Mouse (Mus musculus) CH12.LX (cell line): ENCODE results near the gene Rsph10b. TPM values are rescaled to one million over a fixed set of nuclear protein-coding genes. Genes with fewer than 3 reads are reported as not detected.

Experiments
- DNase-seq: peaks from one replicate; pipeline ENCODE4 v3.0.0-alpha.2; 2013; ENCODE audit errors: extremely low read depth
- H3K27ac ChIP-seq: 2 replicates; pipeline ENCODE4 v1.5.1; 2012; ENCODE audit warnings: low read depth, mild to moderate bottlenecking, control low read depth, moderate library complexity; ENCODE audit not compliant: insufficient read depth
- H3K27me3 ChIP-seq: replicated peaks from 2 replicates; pipeline ENCODE3; 2012; ENCODE audit warnings: inconsistent platforms
- H3K36me3 ChIP-seq, 2 experiments: replicated peaks in 1 of 2; 2 replicates each; pipeline versions ENCODE3 to v1.6.1; 2012; ENCODE audit warnings: inconsistent platforms in 1 of 2, low read length in 1 of 2, mild to moderate bottlenecking in 1 of 2, mixed read lengths in 1 of 2, moderate library complexity in 1 of 2; ENCODE audit not compliant: control insufficient read depth in 1 of 2, insufficient read depth in 1 of 2
- H3K4me1 ChIP-seq, 2 experiments: 2 replicates each; pipeline ENCODE4 v1.6.1; 2012; ENCODE audit warnings: inconsistent platforms in 1 of 2, moderate library complexity in 1 of 2; ENCODE audit not compliant: insufficient read depth in 2 of 2, control insufficient read depth in 1 of 2
- H3K4me2 ChIP-seq: 2 replicates; pipeline ENCODE4 v1.6.1; 2012; ENCODE audit warnings: low read depth, mild to moderate bottlenecking, control low read depth; ENCODE audit not compliant: poor library complexity, insufficient read depth, severe bottlenecking
- H3K4me3 ChIP-seq, 3 experiments: fragments of 150-350 bp in 1 of 3; sonication (generic) in 1 of 3; replicated peaks in 1 of 3; 2 replicates each; pipeline versions ENCODE3 to v1.5.1; 2011 to 2012; ENCODE audit warnings: low read depth in 2 of 3, low read length in 2 of 3, mild to moderate bottlenecking in 2 of 3, moderate library complexity in 2 of 3, control low read depth in 1 of 3, improper control_type of control experiment in 1 of 3, inconsistent platforms in 1 of 3, mixed read lengths in 1 of 3; ENCODE audit not compliant: poor library complexity in 1 of 3
- H3K79me2 ChIP-seq: replicated peaks from 2 replicates; pipeline ENCODE4 v1.6.1; 2012; ENCODE audit warnings: mild to moderate bottlenecking, moderate library complexity; ENCODE audit not compliant: control insufficient read depth, poor library complexity, insufficient read depth, severe bottlenecking; ENCODE audit errors: extremely low read depth
- H3K9ac ChIP-seq: 2 replicates; pipeline ENCODE4 v1.6.1; 2012; ENCODE audit warnings: low read depth, mild to moderate bottlenecking, control low read depth, moderate library complexity; ENCODE audit not compliant: insufficient read depth
- H3K9me3 ChIP-seq: replicated peaks from 2 replicates; pipeline ENCODE3; 2012; ENCODE audit warnings: low read length, inconsistent platforms, mixed read lengths
- CHD2 ChIP-seq: IDR thresholded peaks from 2 replicates; pipeline ENCODE4 v1.6.1; 2011; ENCODE audit warnings: low read length, improper control_type of control experiment
- E2F4 ChIP-seq: IDR thresholded peaks from 2 replicates; pipeline ENCODE4 v1.6.1; 2011; ENCODE audit warnings: low read depth, low read length, improper control_type of control experiment; ENCODE audit not compliant: insufficient replicate concordance
- ETS1 ChIP-seq: conservative IDR thresholded peaks from 2 replicates; pipeline ENCODE4 v1.6.1; 2012; ENCODE audit warnings: low read depth, mild to moderate bottlenecking, inconsistent platforms, low read length, improper control_type of control experiment, moderate library complexity
- GABPA ChIP-seq: IDR thresholded peaks from 2 replicates; pipeline ENCODE4 v1.6.1; 2012; ENCODE audit warnings: low read depth, low read length, improper control_type of control experiment, inconsistent platforms; ENCODE audit not compliant: insufficient replicate concordance
- HCFC1 ChIP-seq: IDR thresholded peaks from 2 replicates; pipeline ENCODE4 v1.6.1; 2012; ENCODE audit warnings: low read depth, mild to moderate bottlenecking, inconsistent platforms, low read length, improper control_type of control experiment
- KAT2A ChIP-seq: IDR thresholded peaks from 2 replicates; pipeline ENCODE4 v1.6.1; 2012; ENCODE audit warnings: low read length, improper control_type of control experiment, inconsistent platforms; ENCODE audit not compliant: insufficient replicate concordance
- MAFK ChIP-seq: IDR thresholded peaks from 2 replicates; pipeline ENCODE4 v1.6.1; 2011; ENCODE audit warnings: low read length, improper control_type of control experiment; ENCODE audit not compliant: insufficient replicate concordance
- MAX ChIP-seq: IDR thresholded peaks from 2 replicates; pipeline ENCODE4 v1.6.1; 2011; ENCODE audit warnings: low read length, improper control_type of control experiment
- MEF2A ChIP-seq: IDR thresholded peaks from 2 replicates; pipeline ENCODE4 v1.6.1; 2014; ENCODE audit warnings: low read depth, mild to moderate bottlenecking, inconsistent platforms, low read length, improper control_type of control experiment, borderline replicate concordance
- NELFE ChIP-seq: IDR thresholded peaks from 2 replicates; pipeline ENCODE4 v1.6.1; 2011; ENCODE audit warnings: low read depth, low read length, improper control_type of control experiment
- RAD21 ChIP-seq: IDR thresholded peaks from 2 replicates; pipeline ENCODE4 v1.6.1; 2011; ENCODE audit warnings: low read depth, mild to moderate bottlenecking, low read length, improper control_type of control experiment, moderate library complexity
- SIN3A ChIP-seq: IDR thresholded peaks from 2 replicates; pipeline ENCODE4 v1.6.1; 2012; ENCODE audit warnings: low read length, improper control_type of control experiment, inconsistent platforms
- TBP ChIP-seq: conservative IDR thresholded peaks from 2 replicates; pipeline ENCODE4 v1.6.1; 2011; ENCODE audit warnings: low read depth, low read length, improper control_type of control experiment
- TCF12 ChIP-seq: IDR thresholded peaks from 2 replicates; pipeline ENCODE4 v1.6.1; 2014; ENCODE audit warnings: low read depth, mild to moderate bottlenecking, inconsistent platforms, low read length, improper control_type of control experiment
- UBTF ChIP-seq: IDR thresholded peaks from 2 replicates; pipeline ENCODE4 v1.6.1; 2012; ENCODE audit warnings: low read depth, mild to moderate bottlenecking, inconsistent platforms, low read length, improper control_type of control experiment, moderate library complexity
- USF1 ChIP-seq: IDR thresholded peaks from 2 replicates; pipeline ENCODE4 v1.6.1; 2014; ENCODE audit warnings: low read depth, mild to moderate bottlenecking, inconsistent platforms, low read length, improper control_type of control experiment
- USF2 ChIP-seq: conservative IDR thresholded peaks from 2 replicates; pipeline ENCODE4 v1.6.1; 2011; ENCODE audit warnings: low read depth, low read length, improper control_type of control experiment
- ZMIZ1 ChIP-seq: IDR thresholded peaks from 2 replicates; pipeline ENCODE4 v1.6.1; 2012; ENCODE audit warnings: low read depth, mild to moderate bottlenecking, inconsistent platforms, low read length, improper control_type of control experiment
- dilution Hi-C: fragments of 300-500 bp; cut with MboI; formaldehyde crosslinking; loops from 2 replicates; pipeline ENCODE4 v1.14.3; 2020; ENCODE audit warnings: low sequenced_read_pairs; ENCODE audit not compliant: extremely low pct_unique_long_range_greater_than_20kb, extremely low pct_ligation_motif_present
- in situ Hi-C: fragments of 300-500 bp; cut with MboI; formaldehyde crosslinking; loops from 3 replicates; pipeline ENCODE4 v1.14.3; 2019; ENCODE audit warnings: low sequenced_read_pairs, low pct_ligation_motif_present, low pct_unique_long_range_greater_than_20kb, mixed read lengths
- polyA plus RNA-seq: library from polyadenylated mRNA; unstranded; fragments of >175 nt; gene quantifications from 2 replicates; pipeline ENCODE4 v1.2.1, GENCODE M21; 2012; ENCODE audit warnings: low read depth; ENCODE audit not compliant: insufficient read length
- total RNA-seq, 2 experiments: library from RNA; depleted of rRNA; stranded (reverse); fragments of 300-350 nt in 1 of 2; fragments of >200 nt in 1 of 2; gene quantifications; 2 replicates each; pipeline ENCODE4 v1.2.3; 2012 to 2014

The Rsph10b gene
- total and polyA plus RNA-seq, 3 experiments = 0.28 to 0.31 (median 0.30) TPM

DNA sequence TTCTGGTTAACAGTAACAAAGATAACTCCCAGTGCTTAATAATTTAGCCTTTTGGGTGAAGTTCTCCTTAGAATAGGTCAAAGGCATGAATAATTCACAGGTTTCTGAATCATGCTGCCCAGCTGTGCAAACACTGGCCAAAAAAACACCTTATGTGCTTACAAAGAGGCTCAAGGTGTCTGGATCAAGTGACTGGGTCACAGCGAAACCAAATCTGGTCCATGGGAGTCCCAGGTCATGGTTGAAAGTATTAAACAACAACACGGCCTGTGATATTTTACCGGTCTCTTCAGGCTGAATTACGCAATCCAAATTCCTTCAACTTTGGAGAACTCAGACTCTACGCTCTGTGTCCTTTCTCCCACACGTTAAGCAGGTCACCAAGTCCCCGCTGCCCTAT, 99.7 kb downstream of the Rsph10b start:
- dilution Hi-C loops = no loop called here
- Histone ChIP-seq H3K4me1 (no peaks in the 10 kb centered on the region), H3K79me2 (no peaks in the 10 kb centered on the region), H3K4me2 (no peak overlapping the region), H3K27me3 (no peaks in the 10 kb centered on the region), H3K27ac (no peak overlapping the region), H3K36me3 (no peaks in the 10 kb centered on the region), H3K9me3 (no peaks in the 10 kb centered on the region), H3K4me3 (no peak overlapping the region), H3K9ac (no peak overlapping the region)
- no peak for DNase-seq
- no peak for TF ChIP-seq NELFE
- in situ Hi-C loops = loop anchor here (25.0 kb wide), 1 partner anchor 705 kb away; no protein-coding TSS in a partner anchor

DNA sequence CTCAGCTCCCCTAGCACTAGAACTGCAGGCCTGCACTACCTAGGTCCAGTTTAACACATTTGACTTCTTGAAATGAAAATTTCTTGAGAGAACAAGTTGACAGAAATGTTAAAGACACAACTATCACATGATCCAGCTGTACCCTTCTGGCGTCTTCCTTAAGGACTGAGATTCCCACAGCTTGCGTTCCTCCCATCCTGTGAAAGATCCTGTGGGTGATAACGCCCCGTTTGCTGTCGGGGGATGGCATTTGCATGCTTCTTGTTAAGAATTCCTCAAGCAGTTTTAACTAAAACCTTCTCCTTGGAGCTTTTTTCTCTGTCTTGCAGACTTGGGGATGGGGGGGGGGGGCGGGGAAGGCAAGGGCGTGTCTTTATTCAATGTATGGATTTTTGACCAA, 101.7 kb downstream of the Rsph10b start:
- peaks cover 2% of the 10 kb centered on the region for H3K9me3 ChIP-seq
- no peaks in the 10 kb centered on the region for H3K27me3 ChIP-seq
- no peaks in the 10 kb centered on the region for H3K4me1 ChIP-seq
- no peaks in the 10 kb centered on the region for H3K79me2 ChIP-seq
- in situ Hi-C loops = loop anchor here (25.0 kb wide), 1 partner anchor 703 kb away; no protein-coding TSS in a partner anchor
- no peak overlapping the region for H3K27ac ChIP-seq
- TF ChIP-seq CHD2 (no peak), USF1 (no peak), TCF12 (no peak), ETS1 (no peak), MAFK (no peak), UBTF (no peak), USF2 (no peak), E2F4 (no peak), MAX (no peak), HCFC1 (no peak), RAD21 (no peak), ZMIZ1 (no peak), SIN3A (no peak), KAT2A (no peak), GABPA (no peak), MEF2A (no peak), TBP (no peak)
- no peaks in the 10 kb centered on the region for H3K36me3 ChIP-seq
- no peak overlapping the region for H3K4me3 ChIP-seq
- no peak overlapping the region for H3K4me2 ChIP-seq
- dilution Hi-C loops = no loop called here
- DNase-seq = no peak
- no peak overlapping the region for H3K9ac ChIP-seq

Other genes starting within 250 kb of the Rsph10b start
- 7.1 TPM in 2 replicates for gene Usp42, start 200.8 kb upstream of the Rsph10b start, total RNA-seq (2012; rRNA removed)
- gene Usp42, start 200.8 kb upstream of the Rsph10b start, total RNA-seq (2014; rRNA removed) = 3.2 and 4.3 TPM in 2 replicates
- gene Usp42, start 200.8 kb upstream of the Rsph10b start, polyA plus RNA-seq = 14.6 and 15.2 TPM in 2 replicates
- 13.4 and 15.2 TPM in 2 replicates for gene Eif2ak1, start 115.2 kb upstream of the Rsph10b start, total RNA-seq (2012; rRNA removed)
- gene Eif2ak1, start 115.2 kb upstream of the Rsph10b start, total RNA-seq (2014; rRNA removed) = 11.0 and 11.9 TPM in 2 replicates
- 26.7 and 26.9 TPM in 2 replicates for gene Eif2ak1, start 115.2 kb upstream of the Rsph10b start, polyA plus RNA-seq
- 0.08 and 0.13 TPM in 2 replicates for gene Ankrd61, start 35.4 kb upstream of the Rsph10b start, total RNA-seq (2012; rRNA removed)
- gene Ankrd61, start 35.4 kb upstream of the Rsph10b start, total RNA-seq (2014; rRNA removed) = not detected in 2 replicates
- gene Ankrd61, start 35.4 kb upstream of the Rsph10b start, polyA plus RNA-seq = 0.50 and 0.89 TPM in 2 replicates
- gene Aimp2, start 23.2 kb upstream of the Rsph10b start, total RNA-seq (2012; rRNA removed) = 110 and 131 TPM in 2 replicates
- 98.5 and 111 TPM in 2 replicates for gene Aimp2, start 23.2 kb upstream of the Rsph10b start, total RNA-seq (2014; rRNA removed)
- 144 and 154 TPM in 2 replicates for gene Aimp2, start 23.2 kb upstream of the Rsph10b start, polyA plus RNA-seq
- 22.2 and 25.9 TPM in 2 replicates for gene Pms2, start 23.1 kb upstream of the Rsph10b start, total RNA-seq (2012; rRNA removed)
- 29.6 and 31.8 TPM in 2 replicates for gene Pms2, start 23.1 kb upstream of the Rsph10b start, total RNA-seq (2014; rRNA removed)
- gene Pms2, start 23.1 kb upstream of the Rsph10b start, polyA plus RNA-seq = 25.6 and 29.9 TPM in 2 replicates
- gene Gm42421, start 4.9 kb upstream of the Rsph10b start, total RNA-seq (2012; rRNA removed) = 1.0 TPM in 1 of 2 replicates, not detected in the other
- 0.59 TPM in 1 of 2 replicates, not detected in the other for gene Gm42421, start 4.9 kb upstream of the Rsph10b start, total RNA-seq (2014; rRNA removed)
- 1.3 and 1.4 TPM in 2 replicates for gene Gm42421, start 4.9 kb upstream of the Rsph10b start, polyA plus RNA-seq
- gene Ccz1, start 81.8 kb downstream of the Rsph10b start, total RNA-seq (2012; rRNA removed) = 64.3 and 75.1 TPM in 2 replicates
- gene Ccz1, start 81.8 kb downstream of the Rsph10b start, total RNA-seq (2014; rRNA removed) = 129 and 148 TPM in 2 replicates
- gene Ccz1, start 81.8 kb downstream of the Rsph10b start, polyA plus RNA-seq = 85.8 and 91.0 TPM in 2 replicates
- not detected in 2 replicates for gene Ocm, start 93.6 kb downstream of the Rsph10b start, total RNA-seq (2012; rRNA removed)
- gene Ocm, start 93.6 kb downstream of the Rsph10b start, total RNA-seq (2014; rRNA removed) = not detected in 2 replicates
- gene Ocm, start 93.6 kb downstream of the Rsph10b start, polyA plus RNA-seq = not detected in 2 replicates
- 9.4 and 10.1 TPM in 2 replicates for gene Lmtk2, start 167.4 kb downstream of the Rsph10b start, total RNA-seq (2012; rRNA removed)
- gene Lmtk2, start 167.4 kb downstream of the Rsph10b start, total RNA-seq (2014; rRNA removed) = 5.7 and 5.9 TPM in 2 replicates
- 4.3 and 5.1 TPM in 2 replicates for gene Lmtk2, start 167.4 kb downstream of the Rsph10b start, polyA plus RNA-seq